Mouse (Mus musculus): ENCODE results near the gene Chfr. TPM values are rescaled to one million over a fixed set of nuclear protein-coding genes. Genes with fewer than 3 reads are reported as not detected.

The Chfr gene
- 10 to 100 TPM; 25.6 to 46.9 (median 37.0) TPM for total RNA-seq (2022)

GRCm38 (mm10) chr5:110135293-110136086 lies at the start of gene Chfr:
TSS of gene Chfr (plus strand) at chr5:110135842.
- DNase-seq = peak; percentile 99

- DNase-seq = no peak
These were observed 49.3 kb upstream of the Chfr start for GRCm38 (mm10) chr5:110086161-110086866.

- no peak for DNase-seq
These were observed 44.1 kb upstream of the Chfr start for GRCm38 (mm10) chr5:110091546-110091945.

- peak; percentile 85 for DNase-seq
These were observed 41.4 kb upstream of the Chfr start, which contains the start of gene Gm35315 for GRCm38 (mm10) chr5:110094030-110094846. TSS of gene Gm35315 (minus strand) at chr5:110094420.

GRCm38 (mm10) chr5:110094847-110095213 lies 40.8 kb upstream of the Chfr start:
- no peak for DNase-seq

GRCm38 (mm10) chr5:110098991-110099477 lies 36.6 kb upstream of the Chfr start:
- DNase-seq = no peak

GRCm38 (mm10) chr5:110099656-110100580 lies 35.7 kb upstream of the Chfr start, which contains the start of gene Plcxd1:
TSS of gene Plcxd1 (plus strand) at chr5:110099969.
- peak; percentile 8 for DNase-seq

- peak; percentile 15 for DNase-seq
These were observed 34.6 kb upstream of the Chfr start for GRCm38 (mm10) chr5:110100921-110101631.

GRCm38 (mm10) chr5:110101716-110102347 lies 33.8 kb upstream of the Chfr start:
- peak; percentile 23 for DNase-seq

GRCm38 (mm10) chr5:110102429-110102828 lies 33.2 kb upstream of the Chfr start:
- no peak for DNase-seq

- peak; percentile 6 for DNase-seq
These were observed 32.6 kb upstream of the Chfr start for GRCm38 (mm10) chr5:110102853-110103625.

GRCm38 (mm10) chr5:110103901-110104615 lies 31.6 kb upstream of the Chfr start:
- peak; percentile 11 for DNase-seq

- peak; percentile 21 for DNase-seq
These were observed 30.8 kb upstream of the Chfr start for GRCm38 (mm10) chr5:110104616-110105380.

- peak; percentile 12 for DNase-seq
These were observed 29.3 kb upstream of the Chfr start for GRCm38 (mm10) chr5:110106140-110106871.

GRCm38 (mm10) chr5:110106901-110107564 lies 28.6 kb upstream of the Chfr start:
- peak; percentile 40 for DNase-seq

GRCm38 (mm10) chr5:110107581-110108304 lies 27.9 kb upstream of the Chfr start, which contains the start of gene Gtpbp6:
TSS of gene Gtpbp6 (minus strand) at chr5:110108197.
- peak; percentile 96 for DNase-seq

Data from adrenal gland, adult 8-10 months (tissue).